Mouse (Mus musculus): Measurements from ENCODE around the gene Lrrc32. TPM values are rescaled to one million over a fixed set of nuclear protein-coding genes. Genes with fewer than 3 reads are reported as not detected.

Gene Lrrc32
- total and polyA plus RNA-seq, 3 experiments = 2.3 to 23.7 (median 5.3) TPM

GRCm38 (mm10) chr7:98483268-98483607, 5.8 kb upstream of the Lrrc32 start:
- no peak for TF ChIP-seq ELF1 (IDR thresholded peaks at IDR 0.05; ENCODE audit: low read depth, low read length)
- no peak for TF ChIP-seq HCFC1 (IDR thresholded peaks at IDR 0.05; ENCODE audit: low read depth, low read length)
- no peak for TF ChIP-seq MXI1 (IDR thresholded peaks at IDR 0.05; ENCODE audit: low read depth, low read length)
- TF ChIP-seq MYC (IDR thresholded peaks at IDR 0.05; ENCODE audit: low read depth, low read length) = no peak
- dilution Hi-C loops (cut with MboI; ENCODE audit: extremely low pct_ligation_motif_present, extremely low pct_unique_long_range_greater_than_20kb, low sequenced_read_pairs) = no loop called here
- Histone ChIP-seq H3K27me3 (replicated peaks) (peaks cover 11% of the 10 kb centered on the region), H3K4me2 (ENCODE audit: insufficient read depth, low read depth, poor library complexity, severe bottlenecking) (no peak overlapping the region), H3K9ac (ENCODE audit: insufficient read depth, low read depth) (no peak overlapping the region), H3K79me2 (replicated peaks; ENCODE audit: control insufficient read depth, extremely low read depth, insufficient read depth, poor library complexity, severe bottlenecking) (no peaks in the 10 kb centered on the region), H3K4me1 (ENCODE audit: control insufficient read depth in 1 of 2, insufficient read depth in 2 of 2) (peaks cover 41 to 65% of the 10 kb centered on the region in 2 experiments), H3K4me3 (replicated peaks in 1 of 3; ENCODE audit: low read depth in 2 of 3, low read length in 2 of 3, poor library complexity in 1 of 3) (no peak overlapping the region), H3K9me3 (replicated peaks; ENCODE audit: low read length) (no peaks in the 10 kb centered on the region), H3K27ac (ENCODE audit: insufficient read depth, low read depth) (no peak overlapping the region), H3K36me3 (replicated peaks in 1 of 2; ENCODE audit: control insufficient read depth in 1 of 2, insufficient read depth in 1 of 2, low read length in 1 of 2) (no peaks in the 10 kb centered on the region)
- no peak for DNase-seq (ENCODE audit: extremely low read depth)
- in situ Hi-C loops (cut with MboI; ENCODE audit: low pct_ligation_motif_present, low pct_unique_long_range_greater_than_20kb, low sequenced_read_pairs) = loop anchor here (10.0 kb wide), 1 partner anchor 352 kb away; the partner anchor contains the start of gene Wnt11

- H3K4me2 ChIP-seq (ENCODE audit: insufficient read depth, low read depth, poor library complexity, severe bottlenecking) = no peak overlapping the region
- no peak for DNase-seq (ENCODE audit: extremely low read depth)
- H3K36me3 ChIP-seq (replicated peaks in 1 of 2; ENCODE audit: control insufficient read depth in 1 of 2, insufficient read depth in 1 of 2, low read length in 1 of 2) = no peaks in the 10 kb centered on the region
- in situ Hi-C loops (cut with MboI; ENCODE audit: low pct_ligation_motif_present, low pct_unique_long_range_greater_than_20kb, low sequenced_read_pairs) = loop anchor here (5.0 to 10.0 kb wide), 2 partner anchors 97 to 350 kb away; partner anchors contain the start of gene Wnt11
- H3K9me3 ChIP-seq (replicated peaks; ENCODE audit: low read length) = no peaks in the 10 kb centered on the region
- no peak overlapping the region for H3K27ac ChIP-seq (ENCODE audit: insufficient read depth, low read depth)
- H3K27me3 ChIP-seq (replicated peaks) = peaks cover 3% of the 10 kb centered on the region
- dilution Hi-C loops (cut with MboI; ENCODE audit: extremely low pct_ligation_motif_present, extremely low pct_unique_long_range_greater_than_20kb, low sequenced_read_pairs) = no loop called here
- H3K4me3 ChIP-seq (replicated peaks in 1 of 3; ENCODE audit: low read depth in 2 of 3, low read length in 2 of 3, poor library complexity in 1 of 3) = no peak overlapping the region
- no peaks in the 10 kb centered on the region for H3K79me2 ChIP-seq (replicated peaks; ENCODE audit: control insufficient read depth, extremely low read depth, insufficient read depth, poor library complexity, severe bottlenecking)
- TF ChIP-seq E2F4 (IDR thresholded peaks at IDR 0.05; ENCODE audit: insufficient replicate concordance, low read depth, low read length) (no peak), BHLHE40 (IDR thresholded peaks at IDR 0.05; ENCODE audit: low read depth, low read length) (peak; percentile 57)
- H3K9ac ChIP-seq (ENCODE audit: insufficient read depth, low read depth) = no peak overlapping the region
- peaks cover 45 to 73% of the 10 kb centered on the region in 2 experiments for H3K4me1 ChIP-seq (ENCODE audit: control insufficient read depth in 1 of 2, insufficient read depth in 2 of 2)
These were observed 4.2 kb upstream of the Lrrc32 start for GRCm38 (mm10) chr7:98484878-98485277.

GRCm38 (mm10) chr7:98485508-98485907, 3.6 kb upstream of the Lrrc32 start:
- peaks cover 1% of the 10 kb centered on the region for H3K27me3 ChIP-seq (replicated peaks)
- no peak overlapping the region; the same call in 1 of the 2 replicates for H3K9ac ChIP-seq (ENCODE audit: insufficient read depth, low read depth)
- H3K9me3 ChIP-seq (replicated peaks; ENCODE audit: low read length) = no peaks in the 10 kb centered on the region
- H3K36me3 ChIP-seq (replicated peaks in 1 of 2; ENCODE audit: control insufficient read depth in 1 of 2, insufficient read depth in 1 of 2, low read length in 1 of 2) = no peaks in the 10 kb centered on the region
- H3K79me2 ChIP-seq (replicated peaks; ENCODE audit: control insufficient read depth, extremely low read depth, insufficient read depth, poor library complexity, severe bottlenecking) = no peaks in the 10 kb centered on the region
- H3K4me2 ChIP-seq (ENCODE audit: insufficient read depth, low read depth, poor library complexity, severe bottlenecking) = peak overlapping the region; percentile 49; the same call in 1 of the 2 replicates
- H3K4me3 ChIP-seq (replicated peaks in 1 of 3; ENCODE audit: low read depth in 2 of 3, low read length in 2 of 3, poor library complexity in 1 of 3) = peak overlapping the region in 1 of 3 experiments; percentile 35
- in situ Hi-C loops (cut with MboI; ENCODE audit: low pct_ligation_motif_present, low pct_unique_long_range_greater_than_20kb, low sequenced_read_pairs) = loop anchor here (5.0 to 10.0 kb wide), 2 partner anchors 97 to 349 kb away; partner anchors contain the start of gene Wnt11
- H3K4me1 ChIP-seq (ENCODE audit: control insufficient read depth in 1 of 2, insufficient read depth in 2 of 2) = peaks cover 45 to 78% of the 10 kb centered on the region in 2 experiments
- no peak overlapping the region; the same call in 1 of the 2 replicates for H3K27ac ChIP-seq (ENCODE audit: insufficient read depth, low read depth)
- DNase-seq (ENCODE audit: extremely low read depth) = no peak
- dilution Hi-C loops (cut with MboI; ENCODE audit: extremely low pct_ligation_motif_present, extremely low pct_unique_long_range_greater_than_20kb, low sequenced_read_pairs) = no loop called here
- TF ChIP-seq ETS1 (conservative IDR thresholded peaks at IDR 0.05; ENCODE audit: low read depth, low read length) (0 out of 2 replicates have a peak, but pooled peaks have one; percentile 33), JUND (conservative IDR thresholded peaks at IDR 0.05; ENCODE audit: low read depth, low read length) (no peak), KAT2A (IDR thresholded peaks at IDR 0.05; ENCODE audit: insufficient replicate concordance, low read length) (0 out of 2 replicates have a peak, but pooled peaks have one; percentile 29), NRF1 (IDR thresholded peaks at IDR 0.05; ENCODE audit: low read depth, low read length) (no peak), MYC (IDR thresholded peaks at IDR 0.05; ENCODE audit: low read depth, low read length) (no peak), IRF4 (IDR thresholded peaks at IDR 0.05; ENCODE audit: low read depth, low read length) (peak; percentile 28; the same call in 1 of the 2 replicates), MAFK (IDR thresholded peaks at IDR 0.05; ENCODE audit: insufficient replicate concordance, low read length) (peak; percentile 69; the same call in 1 of the 2 replicates), MAX (IDR thresholded peaks at IDR 0.05; ENCODE audit: low read length) (no peak), USF2 (conservative IDR thresholded peaks at IDR 0.05; ENCODE audit: low read depth, low read length) (no peak), POLR2AphosphoS2 (IDR thresholded peaks at IDR 0.05; ENCODE audit: low read depth, low read length) (no peak), ELF1 (IDR thresholded peaks at IDR 0.05; ENCODE audit: low read depth, low read length) (no peak), ZKSCAN1 (IDR thresholded peaks at IDR 0.05; ENCODE audit: borderline replicate concordance, low read depth, low read length) (no peak), MAZ (IDR thresholded peaks at IDR 0.05; ENCODE audit: low read depth, low read length) (no peak), EP300 (IDR thresholded peaks at IDR 0.05; ENCODE audit: low read length) (peak; percentile 38; the same call in 1 of the 2 replicates), RCOR1 (conservative IDR thresholded peaks at IDR 0.05; ENCODE audit: low read depth, low read length) (0 out of 2 replicates have a peak, but pooled peaks have one; percentile 40), USF1 (IDR thresholded peaks at IDR 0.05; ENCODE audit: low read depth, low read length) (no peak), JUN (IDR thresholded peaks at IDR 0.05; ENCODE audit: insufficient read depth, low read depth, low read length) (no peak), SIN3A (IDR thresholded peaks at IDR 0.05; ENCODE audit: low read length) (0 out of 2 replicates have a peak, but pooled peaks have one; percentile 14), MEF2A (IDR thresholded peaks at IDR 0.05; ENCODE audit: borderline replicate concordance, low read depth, low read length) (0 out of 2 replicates have a peak, but pooled peaks have one; percentile 27), MXI1 (IDR thresholded peaks at IDR 0.05; ENCODE audit: low read depth, low read length) (0 out of 2 replicates have a peak, but pooled peaks have one; percentile 37), E2F4 (IDR thresholded peaks at IDR 0.05; ENCODE audit: insufficient replicate concordance, low read depth, low read length) (no peak)

All from CH12.LX (cell line).